Mouse (Mus musculus): ENCODE measurements around the gene Gm867.

DNA sequence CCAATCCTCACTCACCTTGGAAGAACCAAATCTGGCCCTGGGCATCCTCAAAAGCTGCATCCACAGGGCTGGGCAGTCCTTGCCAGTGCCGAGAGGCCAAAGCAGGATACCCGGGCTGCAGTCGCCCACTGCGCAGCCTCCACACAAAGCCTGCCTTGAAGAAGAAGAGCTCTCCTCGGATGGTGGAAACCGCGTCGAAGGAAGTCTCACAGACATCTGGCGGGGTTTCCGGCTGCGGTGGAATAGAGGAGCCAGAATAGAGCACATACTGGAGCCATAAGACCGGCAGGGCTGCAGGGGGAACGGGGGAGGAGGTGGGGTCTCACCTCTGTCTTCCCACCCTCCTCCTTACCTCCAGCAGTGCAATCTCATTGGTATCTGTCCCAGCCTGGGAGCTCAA, 14.1 kb downstream of the Gm867 start:
- TF ChIP-seq POLR2A (IDR thresholded peaks at IDR 0.05; ENCODE audit: low read depth, low read length) (no peak), CTCF (IDR thresholded peaks at IDR 0.05; ENCODE audit: extremely low read depth, insufficient read depth, insufficient read length, insufficient replicate concordance) (no peak)
